Mouse (Mus musculus) liver, embryonic 14.5 days (tissue): Measurements from ENCODE around the gene Dnah14.
A peak's percentile ranks its signal among the peaks of the same experiment; 100 is the strongest.

Experiments used
- CTCF ChIP-seq: IDR thresholded peaks from 2 replicates; pipeline ENCODE4 v1.5.1; 2016; ENCODE audit warnings: antibody characterized with exemption, low read depth, control low read depth
- EP300 ChIP-seq: IDR thresholded peaks from 2 replicates; pipeline ENCODE4 v1.6.1; 2016; ENCODE audit warnings: antibody characterized with exemption, low read depth

DNA sequence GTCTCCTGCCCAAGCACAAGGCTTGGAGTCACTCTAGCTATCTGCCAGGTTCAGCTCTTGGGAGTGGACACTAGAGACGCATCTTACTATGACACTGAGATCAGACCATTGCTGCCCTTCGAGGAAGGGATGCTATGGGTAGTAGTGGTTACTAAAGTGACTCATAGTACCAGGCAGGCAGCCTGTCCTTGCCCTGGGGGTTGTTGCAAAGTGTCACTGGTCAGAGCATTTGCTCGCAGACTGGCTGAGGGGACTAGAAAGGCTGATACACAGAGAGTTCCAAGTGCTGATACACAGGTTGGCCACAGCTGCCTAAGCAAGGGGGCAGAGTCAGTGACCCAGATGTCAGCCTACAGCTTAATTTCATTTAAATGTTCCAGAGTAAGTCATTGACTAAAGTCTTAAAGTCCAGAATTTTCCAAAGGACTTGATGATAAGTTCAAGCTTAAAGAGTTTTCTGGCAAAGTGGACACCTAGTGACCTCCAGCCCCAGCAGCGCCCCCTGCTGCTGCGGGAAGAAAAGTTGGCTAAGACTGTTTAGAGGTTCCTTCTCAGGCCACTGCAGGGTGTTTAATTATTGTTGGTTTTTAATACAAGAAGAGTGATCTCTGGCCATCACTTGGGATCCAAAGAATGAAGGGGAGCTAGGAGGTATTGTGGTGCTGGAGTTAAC is 32.5 kb upstream of the Dnah14 start:
- TF ChIP-seq CTCF (peak; percentile 54), EP300 (no peak)
